8 mouse cellular contexts compared by ENCODE assay signal in the genomic region with DNA sequence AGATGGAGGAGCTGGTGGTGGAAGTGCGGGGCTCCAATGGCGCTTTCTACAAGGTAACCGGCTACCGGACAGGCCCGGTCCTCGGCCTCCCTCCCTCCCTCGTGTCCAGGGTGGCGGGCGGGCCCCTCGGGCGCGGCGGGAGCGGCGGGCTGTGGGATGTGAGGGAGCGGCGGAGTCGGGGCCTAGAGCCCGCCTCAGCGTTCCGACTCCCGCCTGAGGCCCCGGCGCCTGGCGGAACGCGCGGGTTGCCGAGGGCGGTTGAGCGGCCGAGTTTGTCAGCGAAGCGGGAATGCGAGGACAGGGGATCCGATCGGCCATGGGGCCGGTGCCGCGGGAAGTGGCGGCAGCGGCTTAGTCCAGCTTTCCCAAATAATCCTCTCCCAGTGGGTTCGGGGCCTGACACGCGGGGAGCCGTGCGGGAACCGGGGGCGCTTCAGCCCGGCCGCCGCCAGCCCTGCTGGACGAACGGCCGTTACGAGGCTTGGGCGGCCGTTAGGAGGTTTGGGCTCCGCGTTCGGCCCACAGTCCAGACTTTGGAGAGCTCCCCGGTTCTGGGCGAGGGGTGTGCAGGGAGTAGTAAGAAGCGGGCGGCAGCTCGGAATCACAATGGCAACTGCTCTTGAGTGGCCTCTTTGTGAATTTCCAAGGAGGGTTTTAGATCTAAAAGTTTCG. TPM values are rescaled to one million over a fixed set of nuclear protein-coding genes. Genes with fewer than 3 reads are reported as not detected.
A peak's percentile ranks its signal among the peaks of the same experiment; 100 is the strongest.
DNase-seq lines count a peak whose midpoint lies in the region; ATAC-seq and TF ChIP-seq lines count a peak whose summit lies in the region.

No protein-coding gene starts in this region.

- H3K4me3 ChIP-seq in cerebellum, adult 2 months (replicated peaks; ENCODE audit: insufficient read depth, low read depth, low read length) = peak overlapping the region; percentile 65
- peak overlapping the region; percentile 70 for H3K4me3 ChIP-seq in forebrain, embryonic 10.5 days
- peak overlapping the region; percentile 79 for H3K4me3 ChIP-seq in liver, embryonic 16.5 days (ENCODE audit: low read depth, low read length)
- peak overlapping the region; percentile 62 for H3K4me3 ChIP-seq in neural tube, embryonic 15.5 days (replicated peaks)

- no peak for TF ChIP-seq POLR2A in cerebellum, adult 2 months (IDR thresholded peaks at IDR 0.05; ENCODE audit: borderline replicate concordance, insufficient read depth, low read length)

- no peaks in the 10 kb centered on the region for H3K36me3 ChIP-seq in forebrain, embryonic 10.5 days (replicated peaks)
- no peaks in the 10 kb centered on the region for H3K36me3 ChIP-seq in liver, embryonic 16.5 days (ENCODE audit: control insufficient read depth, insufficient read depth)
- H3K36me3 ChIP-seq in neural tube, embryonic 15.5 days = no peaks in the 10 kb centered on the region

- no peaks in the 10 kb centered on the region for H3K27me3 ChIP-seq in cerebellum, adult 2 months (ENCODE audit: control insufficient read depth, insufficient read depth, low read length)
- no peaks in the 10 kb centered on the region for H3K27me3 ChIP-seq in forebrain, embryonic 10.5 days (ENCODE audit: poor library complexity, severe bottlenecking)
- no peaks in the 10 kb centered on the region for H3K27me3 ChIP-seq in liver, embryonic 16.5 days (ENCODE audit: control insufficient read depth, insufficient read depth, low read depth, low read length)
- H3K27me3 ChIP-seq in neural tube, embryonic 15.5 days (replicated peaks) = no peaks in the 10 kb centered on the region

- H3K4me1 ChIP-seq in cerebellum, adult 2 months (ENCODE audit: control insufficient read depth, insufficient read depth, low read length) = no peaks in the 10 kb centered on the region
- no peaks in the 10 kb centered on the region for H3K4me1 ChIP-seq in forebrain, embryonic 10.5 days
- H3K4me1 ChIP-seq in liver, embryonic 16.5 days (ENCODE audit: control insufficient read depth, low read depth, low read length) = no peaks in the 10 kb centered on the region
- H3K4me1 ChIP-seq in neural tube, embryonic 15.5 days = no peaks in the 10 kb centered on the region; the same call in 1 of the 2 replicates

- DNase-seq in cerebellum, adult 2 months = no peak
- no peak for DNase-seq in cerebellum, adult 8-10 months
- DNase-seq in urinary bladder, postnatal 36 days (ENCODE audit: low spot score in 2 of 2) = peak; percentile 8 to 28
- DNase-seq in urinary bladder, postnatal 10 days (ENCODE audit: low spot score) = no peak
- peak; percentile 36 for DNase-seq in forebrain, embryonic 10.5 days (ENCODE audit: extremely low spot score, low spot score)

- 10% methylated on average over 67 of the region's 67 CpGs for WGBS in cerebellum, adult 2 months
- 16% methylated on average over 59 of the region's 67 CpGs for WGBS in forebrain, embryonic 10.5 days
- 27% methylated on average over 52 of the region's 67 CpGs for WGBS in liver, embryonic 16.5 days (ENCODE audit: insufficient replicate concordance)
- 32% methylated on average over 50 of the region's 67 CpGs for WGBS in neural tube, embryonic 15.5 days

- ATAC-seq in inflammation-experienced regulatory T-cells, adult 6 months = peak; percentile 23
- peak; percentile 56 for ATAC-seq in liver, embryonic 16.5 days (ENCODE audit: low read depth)
- ATAC-seq in neural tube, embryonic 15.5 days (ENCODE audit: low FRiP score) = peak; percentile 81

- peak overlapping the region; percentile 75 for H3K27ac ChIP-seq in cerebellum, adult 2 months (ENCODE audit: insufficient read depth, low read length)
- peak overlapping the region; percentile 95 for H3K27ac ChIP-seq in forebrain, embryonic 10.5 days
- H3K27ac ChIP-seq in liver, embryonic 16.5 days (ENCODE audit: low read length) = peak overlapping the region; percentile 93
- peak overlapping the region; percentile 89 for H3K27ac ChIP-seq in neural tube, embryonic 15.5 days (replicated peaks)

- peak overlapping the region; percentile 83 for H3K9ac ChIP-seq in liver, embryonic 16.5 days (ENCODE audit: low read depth, low read length)
- peak overlapping the region; percentile 76 for H3K9ac ChIP-seq in neural tube, embryonic 15.5 days (replicated peaks)

- peak overlapping the region; percentile 14 for H3K4me2 ChIP-seq in liver, embryonic 16.5 days (ENCODE audit: low read depth, low read length)
- peak overlapping the region; percentile 51 for H3K4me2 ChIP-seq in neural tube, embryonic 15.5 days

- no peak for TF ChIP-seq CTCF in cerebellum, adult 2 months (IDR thresholded peaks at IDR 0.05; ENCODE audit: borderline replicate concordance, insufficient read depth, low read depth, low read length)

- 0 out of 2 replicates have a peak, but pooled peaks cover 3% of the 10 kb centered on the region for H3K9me3 ChIP-seq in forebrain, embryonic 10.5 days
- H3K9me3 ChIP-seq in liver, embryonic 16.5 days (replicated peaks; ENCODE audit: control insufficient read depth, low read length) = no peaks in the 10 kb centered on the region
- H3K9me3 ChIP-seq in neural tube, embryonic 15.5 days (replicated peaks) = no peaks in the 10 kb centered on the region

RNA-seq across cellular contexts. Expression of a gene that starts 0.6 kb away (rescaled TPM):
- 39.3 and 40.8 TPM in 2 replicates for polyA plus RNA-seq in cerebellum, adult 2 months (2012; rRNA removed)
- 61.0 and 62.7 TPM in 2 replicates for polyA plus RNA-seq in forebrain, embryonic 10.5 days (2016; fragmentation: Nextera tagmentation; extraction: Ambion mirVana)
- 10 to 100 TPM; 21.9 to 25.2 (median 23.6) TPM for polyA plus RNA-seq in inflammation-experienced regulatory T-cells, adult 6 months (2017; shearing (Covaris generic))
- polyA plus RNA-seq in liver, embryonic 16.5 days (2015; fragmentation: Nextera tagmentation; extraction: Ambion mirVana) = 24.0 and 24.4 TPM in 2 replicates
- polyA plus RNA-seq in neural tube, embryonic 15.5 days (2015; fragmentation: Nextera tagmentation; extraction: Ambion mirVana) = 45.5 and 47.1 TPM in 2 replicates

Comparison
In these comparisons a context has a peak if more than half of its experiments do, and no peak if none do; other contexts are left out.
1. DNase-seq: peak in urinary bladder, postnatal 36 days (2 of 2) and forebrain, embryonic 10.5 days (single experiment); none in cerebellum, adult 2 months (0 of 2), cerebellum, adult 8-10 months (single experiment) and urinary bladder, postnatal 10 days (single experiment).
2. ATAC-seq: peak in every context shown above with its lines; median percentile 81 in neural tube, embryonic 15.5 days; 56 in liver, embryonic 16.5 days; 23 in inflammation-experienced regulatory T-cells, adult 6 months.
3. Peak in every context shown above with its lines, with median percentiles within 50 percentile points of each other: H3K27ac ChIP-seq and H3K4me3 ChIP-seq.